Mouse (Mus musculus) kidney, postnatal 4 days (tissue): ENCODE results near the gene Zbtb9.
A peak's percentile ranks its signal among the peaks of the same experiment; 100 is the strongest.
"Not testable (repeated sequence)": the region's sequence is repeated elsewhere in the genome, so short reads cannot be mapped to it uniquely, and the experiment has no call there.

Source experiments
- DNase-seq, 2 experiments: peaks; one replicate each; pipeline ENCODE4 v3.0.0; 2021; ENCODE audit warnings: mixed read lengths in 2 of 2

Gene Zbtb9

GRCm38 (mm10) chr17:26972107-26972506 lies 860 bp upstream of the Zbtb9 start:
- peak in 1 of 2 experiments; percentile 39 for DNase-seq

GRCm38 (mm10) chr17:26974547-26974946 lies 1.6 kb downstream of the Zbtb9 start:
- no peak for DNase-seq

GRCm38 (mm10) chr17:26975415-26975814 lies 2.4 kb downstream of the Zbtb9 start:
- no peak for DNase-seq

DNA sequence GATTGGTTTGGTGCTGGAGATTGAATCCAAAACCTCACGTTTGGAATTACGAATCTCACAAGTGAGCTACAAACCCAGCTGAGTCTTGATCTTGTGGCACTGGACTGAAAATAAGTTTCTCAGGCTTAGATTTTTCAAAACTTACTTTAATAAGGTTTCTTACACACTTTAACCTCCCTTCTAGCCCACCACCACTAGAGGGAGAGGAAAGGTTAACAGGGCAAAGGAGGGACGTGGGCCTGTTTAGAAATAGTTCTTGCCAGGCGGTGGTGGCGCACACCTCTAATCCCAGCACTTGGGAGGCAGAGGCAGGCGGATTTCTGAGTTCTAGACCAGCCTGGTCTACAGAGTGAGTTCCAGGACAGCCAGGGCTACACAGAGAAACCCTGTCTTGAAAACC lies 4.4 kb downstream of the Zbtb9 start:
- DNase-seq = not testable (repeated sequence)

DNA sequence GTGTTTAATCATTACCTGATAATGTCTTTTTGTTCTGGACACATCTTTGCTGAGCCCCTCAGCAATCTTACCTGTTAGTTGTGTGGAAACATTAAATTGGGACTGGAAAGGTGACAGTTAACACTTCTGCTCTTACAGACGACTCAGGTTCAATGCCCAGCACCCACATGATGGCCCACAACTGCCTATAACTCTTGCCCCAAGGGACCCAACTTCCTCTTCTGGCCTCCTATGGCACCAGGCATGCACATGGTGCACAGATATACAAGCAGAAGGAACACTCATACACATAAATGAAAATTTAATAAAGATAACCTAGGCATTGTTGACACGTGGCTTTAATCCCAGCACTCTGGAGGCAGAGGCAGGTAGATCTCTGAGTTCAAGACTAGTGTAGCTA lies 6.5 kb downstream of the Zbtb9 start:
- no peak for DNase-seq

- no peak for DNase-seq
These were observed 8.1 kb downstream of the Zbtb9 start for GRCm38 (mm10) chr17:26981050-26981449.

GRCm38 (mm10) chr17:26983382-26983781 lies 10.4 kb downstream of the Zbtb9 start:
- peak; percentile 39 to 49 for DNase-seq

GRCm38 (mm10) chr17:26985503-26986179 lies 12.7 kb downstream of the Zbtb9 start:
- DNase-seq = peak in 1 of 2 experiments; percentile 29

GRCm38 (mm10) chr17:26990521-26990920 lies 17.6 kb downstream of the Zbtb9 start:
- DNase-seq = no peak

DNA sequence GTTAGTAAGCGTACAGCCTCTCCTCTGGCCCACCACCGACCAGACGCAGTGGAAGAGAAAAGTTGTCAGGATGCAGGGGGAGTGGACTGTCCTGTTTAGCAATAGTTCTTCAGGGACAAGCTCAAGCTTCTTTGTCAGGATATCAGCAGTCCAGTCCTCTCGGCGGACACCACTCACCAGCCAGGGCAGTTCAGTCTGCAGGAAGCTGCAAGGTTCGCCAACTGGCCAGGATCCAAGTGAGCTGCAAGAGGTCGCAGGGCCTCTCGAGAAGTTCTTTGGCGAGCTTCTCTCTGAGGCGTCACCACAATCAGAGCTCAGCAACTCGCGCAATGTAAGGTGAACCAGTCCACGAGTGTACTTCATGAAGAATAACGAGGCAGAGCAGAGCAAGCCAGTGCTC lies 21.4 kb downstream of the Zbtb9 start:
- DNase-seq = peak; percentile 79 to 87

GRCm38 (mm10) chr17:26995006-26995405 lies 22.0 kb downstream of the Zbtb9 start:
- DNase-seq = no peak

DNA sequence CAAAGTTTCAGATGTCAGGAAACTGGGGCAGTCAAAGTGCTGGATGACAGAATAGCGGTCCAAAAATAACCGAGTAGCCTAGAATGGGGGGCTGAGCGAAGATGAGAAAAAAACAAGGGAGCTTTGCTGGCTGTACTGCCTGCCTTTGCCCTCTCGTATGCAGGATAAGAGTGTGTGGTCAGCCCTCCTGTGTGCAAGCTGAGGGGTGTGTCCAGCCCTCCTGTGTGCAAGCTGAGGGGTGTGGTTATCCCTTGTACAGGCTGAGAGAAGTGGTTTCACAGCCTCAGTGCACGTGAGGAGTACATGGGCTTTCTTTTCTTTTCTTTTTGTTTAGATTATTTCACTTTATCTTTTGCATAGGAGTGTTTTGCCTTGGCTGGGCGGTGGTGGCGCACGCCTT lies 22.6 kb downstream of the Zbtb9 start:
- DNase-seq = no peak

DNA sequence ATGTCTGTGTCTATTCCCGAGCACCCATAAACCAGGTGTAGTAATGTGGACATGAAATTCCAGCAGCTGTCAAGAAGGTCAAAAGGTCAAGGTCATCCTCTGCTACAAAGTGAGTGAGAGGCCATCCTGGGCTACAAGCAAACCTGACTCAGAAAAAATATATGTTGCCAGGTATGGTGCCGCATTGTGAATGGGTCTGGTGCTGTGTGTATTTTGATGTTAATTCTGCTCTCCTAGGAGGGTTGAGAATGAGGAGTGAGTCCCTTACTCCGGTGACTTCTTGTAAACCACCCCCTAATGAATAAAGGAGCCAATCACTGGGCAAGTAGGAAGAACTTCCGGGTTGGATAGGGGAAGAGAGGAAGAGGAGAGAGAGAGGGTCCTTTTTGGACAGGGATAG lies 24.7 kb downstream of the Zbtb9 start:
- DNase-seq = no peak

DNA sequence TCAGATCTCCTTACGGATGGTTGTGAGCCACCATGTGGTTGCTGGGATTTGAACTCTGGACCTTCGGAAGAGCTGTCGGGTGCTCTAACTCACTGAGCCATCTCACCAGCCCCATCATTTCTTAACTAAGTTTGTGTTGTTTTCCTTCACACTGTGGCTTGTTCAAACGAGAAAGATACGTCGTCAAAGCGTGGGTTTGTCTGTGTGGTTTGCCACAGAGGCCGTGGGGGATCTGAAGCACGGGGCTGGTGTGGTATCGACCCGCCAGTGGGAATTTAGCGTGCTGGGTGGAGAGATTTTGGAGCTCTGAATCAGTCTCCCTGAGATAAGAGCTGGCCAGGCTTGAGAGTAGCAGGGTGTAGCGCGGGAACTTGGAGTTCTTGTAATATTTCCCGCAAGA lies 25.3 kb downstream of the Zbtb9 start:
- no peak for DNase-seq

- DNase-seq = peak; percentile 49 to 62
These were observed 27.0 kb downstream of the Zbtb9 start for GRCm38 (mm10) chr17:26999996-27000395.

DNA sequence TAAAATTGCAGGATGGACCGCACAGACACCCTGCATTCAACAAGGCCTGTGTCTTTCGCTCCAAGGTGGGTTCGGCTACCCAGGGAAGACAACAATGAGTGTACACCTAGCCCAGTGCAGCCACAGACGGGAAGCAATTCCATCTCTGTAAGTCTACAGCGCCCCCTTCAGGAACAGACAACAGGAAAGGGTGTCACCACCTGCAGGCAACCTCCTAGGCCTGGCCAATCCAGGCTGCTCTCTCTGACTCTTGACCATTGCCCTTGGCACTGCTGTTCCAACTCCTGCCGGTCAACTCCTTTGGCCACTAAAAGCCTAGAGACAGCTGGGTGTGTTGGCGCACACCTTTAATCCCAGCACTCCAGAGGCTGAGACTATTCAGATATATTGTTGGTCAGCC lies 28.2 kb downstream of the Zbtb9 start:
- peak; percentile 41 to 57 for DNase-seq

DNA sequence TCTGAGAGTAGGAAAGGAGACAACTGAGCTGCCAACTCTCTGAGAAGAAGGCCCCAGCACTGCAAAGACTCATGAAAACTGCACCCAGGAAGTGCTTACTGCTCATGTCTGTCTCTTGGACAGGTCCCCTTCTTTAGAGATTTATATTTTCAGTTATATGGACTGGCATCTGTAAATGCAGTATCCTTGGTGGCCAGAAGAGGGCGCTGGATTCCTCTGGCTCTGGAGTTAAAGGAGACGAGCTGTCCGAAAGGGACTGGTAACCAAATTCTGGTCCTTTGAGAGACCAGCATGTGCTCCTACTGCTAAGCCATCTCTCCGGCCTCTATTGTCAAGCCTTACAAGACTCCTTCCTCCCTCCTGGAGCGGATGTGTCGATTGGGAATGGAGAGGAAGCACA lies 28.9 kb downstream of the Zbtb9 start:
- DNase-seq = peak; percentile 41 to 43

- peak; percentile 85 to 87 for DNase-seq
These were observed 31.5 kb downstream of the Zbtb9 start for GRCm38 (mm10) chr17:27004431-27004830.

- DNase-seq = no peak
These were observed 32.0 kb downstream of the Zbtb9 start for GRCm38 (mm10) chr17:27004903-27005485.

DNA sequence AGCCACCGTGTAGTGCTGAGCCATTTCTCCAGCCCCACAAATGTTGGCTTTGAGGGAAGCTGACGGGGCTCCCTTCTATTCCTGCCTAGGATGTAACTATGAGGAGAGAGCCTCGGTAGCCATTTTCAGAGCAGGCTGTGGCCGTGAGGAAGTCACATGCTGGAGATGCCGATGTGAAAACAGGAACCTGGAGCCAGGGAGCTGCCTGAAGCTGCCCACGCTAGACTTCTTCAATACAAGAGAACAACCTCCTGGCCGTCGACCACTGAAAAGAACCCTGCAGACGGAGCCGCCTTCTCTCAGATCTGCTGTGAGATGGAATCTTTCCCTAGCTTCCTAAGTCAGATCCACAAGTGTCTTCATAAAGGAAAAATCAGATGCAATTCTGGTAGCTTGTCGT lies 32.7 kb downstream of the Zbtb9 start:
- DNase-seq = no peak

DNA sequence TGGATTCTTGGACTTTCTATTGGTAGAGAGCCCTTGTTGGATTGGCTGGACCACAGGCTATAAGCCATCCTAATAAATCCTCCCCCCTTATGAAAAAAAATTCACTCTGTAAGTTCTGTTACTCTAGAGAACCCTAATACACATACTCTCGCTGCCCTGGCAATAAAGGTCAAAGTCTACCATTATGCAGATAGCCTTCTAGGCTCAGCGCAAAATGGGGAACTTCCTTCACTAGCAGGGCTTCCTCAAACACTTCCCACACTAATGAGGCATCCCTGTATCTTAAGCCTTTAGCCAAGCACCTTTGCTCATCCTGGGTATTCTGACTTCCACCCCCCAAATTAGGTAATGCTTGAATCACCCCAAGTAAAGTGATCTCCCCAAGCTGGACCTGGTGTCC lies 35.3 kb downstream of the Zbtb9 start:
- DNase-seq = no peak

DNA sequence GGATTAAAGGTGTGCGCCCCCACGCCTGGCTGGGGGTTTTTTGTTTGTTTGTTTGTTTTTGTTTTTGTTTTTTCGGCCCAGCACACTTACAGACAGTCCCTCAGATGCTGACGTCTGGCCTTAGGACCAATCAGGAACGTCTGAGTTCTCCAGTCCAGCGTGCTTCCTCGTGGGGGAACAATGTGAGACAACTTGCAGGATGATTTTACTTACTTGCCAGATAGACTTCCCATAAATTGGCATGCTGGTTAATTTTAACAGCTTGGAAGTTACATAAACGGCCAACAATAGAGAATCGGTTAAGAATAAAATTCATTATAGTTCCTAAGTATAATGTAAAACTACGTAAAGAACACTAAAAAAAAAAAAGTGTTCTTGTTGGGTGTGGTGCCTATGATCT lies 38.2 kb downstream of the Zbtb9 start:
- no peak for DNase-seq

GRCm38 (mm10) chr17:27011998-27012672 lies 39.2 kb downstream of the Zbtb9 start:
- DNase-seq = peak in 1 of 2 experiments; percentile 75

DNA sequence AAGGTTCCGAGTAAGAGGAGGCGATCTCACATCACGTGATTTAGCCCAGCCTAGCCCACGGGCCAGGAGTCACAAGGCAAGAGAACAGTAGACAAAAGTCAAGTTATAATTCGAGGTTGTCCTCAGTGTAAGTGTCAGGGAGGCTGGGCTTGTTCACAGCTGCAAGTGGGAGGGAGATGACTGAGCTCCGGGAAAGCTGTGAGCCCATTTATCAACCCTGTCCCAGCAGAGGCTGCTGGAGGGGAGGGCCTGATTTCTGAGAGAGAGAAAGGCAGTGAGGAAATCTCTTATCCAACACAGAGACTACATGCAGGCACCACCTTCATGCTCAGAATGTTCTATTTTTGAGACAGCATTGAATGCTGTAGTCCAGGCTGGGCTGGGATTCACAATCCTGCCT lies 39.9 kb downstream of the Zbtb9 start:
- DNase-seq = peak in 1 of 2 experiments; percentile 44
